In genomic region chr5:33228428-33228827, GRCm38 (mm10) we compare ENCODE assay signal across 8 mouse cellular contexts. TPM values are rescaled to one million over a fixed set of nuclear protein-coding genes. Genes with fewer than 3 reads are reported as not detected.
DNase-seq lines count a peak whose midpoint lies in the region; ATAC-seq and TF ChIP-seq lines count a peak whose summit lies in the region.

No protein-coding gene starts in this region.

- ATAC-seq in midbrain, postnatal 0 days (ENCODE audit: low FRiP score): no peak
- ATAC-seq in embryonic facial prominence, embryonic 15.5 days (ENCODE audit: insufficient number of reproducible peaks, low FRiP score, low TSS enrichment, low read depth): peak; percentile 84
- ATAC-seq in heart, postnatal 0 days (ENCODE audit: insufficient read depth, low read depth): peak; percentile 62
- ATAC-seq in midbrain, embryonic 15.5 days (replicated peaks): no peak

- H3K4me1 ChIP-seq in midbrain, postnatal 0 days (ENCODE audit: insufficient read depth, low read length): no peaks in the 10 kb centered on the region
- no peaks in the 10 kb centered on the region for H3K4me1 ChIP-seq in midbrain, embryonic 10.5 days
- peaks cover 22% of the 10 kb centered on the region for H3K4me1 ChIP-seq in embryonic facial prominence, embryonic 15.5 days
- peaks cover 12% of the 10 kb centered on the region; the same call in 1 of the 2 replicates for H3K4me1 ChIP-seq in heart, postnatal 0 days (ENCODE audit: control insufficient read depth, insufficient read depth)
- no peaks in the 10 kb centered on the region for H3K4me1 ChIP-seq in midbrain, embryonic 15.5 days

- H3K4me2 ChIP-seq in midbrain, postnatal 0 days (ENCODE audit: low read depth, low read length, poor library complexity, severe bottlenecking): no peak overlapping the region
- H3K4me2 ChIP-seq in embryonic facial prominence, embryonic 15.5 days (replicated peaks): no peak overlapping the region
- no peak overlapping the region for H3K4me2 ChIP-seq in heart, postnatal 0 days (ENCODE audit: low read depth, low read length)
- H3K4me2 ChIP-seq in midbrain, embryonic 15.5 days: no peak overlapping the region

- H3K9ac ChIP-seq in midbrain, postnatal 0 days (replicated peaks; ENCODE audit: low read length, poor library complexity, severe bottlenecking): no peak overlapping the region
- H3K9ac ChIP-seq in embryonic facial prominence, embryonic 15.5 days: no peak overlapping the region
- no peak overlapping the region for H3K9ac ChIP-seq in heart, postnatal 0 days (replicated peaks; ENCODE audit: low read depth, low read length)
- H3K9ac ChIP-seq in midbrain, embryonic 15.5 days: no peak overlapping the region

- H3K36me3 ChIP-seq in midbrain, postnatal 0 days (ENCODE audit: insufficient read depth, low read length): no peaks in the 10 kb centered on the region
- H3K36me3 ChIP-seq in midbrain, embryonic 10.5 days: no peaks in the 10 kb centered on the region
- H3K36me3 ChIP-seq in embryonic facial prominence, embryonic 15.5 days: no peaks in the 10 kb centered on the region
- no peaks in the 10 kb centered on the region for H3K36me3 ChIP-seq in heart, postnatal 0 days (replicated peaks; ENCODE audit: control insufficient read depth, insufficient read depth, low read length)
- no peaks in the 10 kb centered on the region for H3K36me3 ChIP-seq in midbrain, embryonic 15.5 days (replicated peaks)

- peak; percentile 17 for DNase-seq in midbrain, postnatal 0 days (ENCODE audit: low spot score)
- no peak for DNase-seq in midbrain, embryonic 10.5 days (ENCODE audit: low spot score)
- no peak for DNase-seq in heart, postnatal 0 days (ENCODE audit: low spot score)
- DNase-seq in left cerebral cortex, postnatal 4 days: peak; percentile 60
- DNase-seq in telencephalon, adult 2 months (ENCODE audit: low read depth, low spot score): peak; percentile 12
- DNase-seq in embryo, embryonic 11 days: no peak

- H3K4me3 ChIP-seq in midbrain, postnatal 0 days (ENCODE audit: low read depth, low read length): no peak overlapping the region
- H3K4me3 ChIP-seq in midbrain, embryonic 10.5 days: no peak overlapping the region
- no peak overlapping the region for H3K4me3 ChIP-seq in embryonic facial prominence, embryonic 15.5 days (replicated peaks)
- H3K4me3 ChIP-seq in heart, postnatal 0 days (ENCODE audit: low read depth, low read length): no peak overlapping the region
- no peak overlapping the region for H3K4me3 ChIP-seq in midbrain, embryonic 15.5 days

- WGBS in midbrain, postnatal 0 days: 51% methylated on average over 5 of the region's 5 CpGs
- 62% methylated on average over 5 of the region's 5 CpGs for WGBS in midbrain, embryonic 10.5 days
- WGBS in embryonic facial prominence, embryonic 15.5 days: 40% methylated on average over 5 of the region's 5 CpGs
- 46% methylated on average over 5 of the region's 5 CpGs for WGBS in heart, postnatal 0 days
- whole genome bisulfite sequencing in midbrain, embryonic 15.5 days: 59% methylated on average over 5 of the region's 5 CpGs

- H3K27me3 ChIP-seq in midbrain, postnatal 0 days (ENCODE audit: insufficient read depth, low read length): no peaks in the 10 kb centered on the region
- H3K27me3 ChIP-seq in midbrain, embryonic 10.5 days (ENCODE audit: low read depth, poor library complexity, severe bottlenecking): no peaks in the 10 kb centered on the region
- no peaks in the 10 kb centered on the region for H3K27me3 ChIP-seq in embryonic facial prominence, embryonic 15.5 days
- H3K27me3 ChIP-seq in heart, postnatal 0 days (ENCODE audit: control insufficient read depth, insufficient read depth, low read length): no peaks in the 10 kb centered on the region
- no peaks in the 10 kb centered on the region for H3K27me3 ChIP-seq in midbrain, embryonic 15.5 days (replicated peaks)

- no peaks in the 10 kb centered on the region for H3K9me3 ChIP-seq in midbrain, postnatal 0 days (ENCODE audit: low read length)
- H3K9me3 ChIP-seq in midbrain, embryonic 10.5 days (replicated peaks): no peaks in the 10 kb centered on the region
- H3K9me3 ChIP-seq in embryonic facial prominence, embryonic 15.5 days (replicated peaks): no peaks in the 10 kb centered on the region
- H3K9me3 ChIP-seq in heart, postnatal 0 days (replicated peaks; ENCODE audit: control insufficient read depth, low read length): no peaks in the 10 kb centered on the region
- H3K9me3 ChIP-seq in midbrain, embryonic 15.5 days: no peaks in the 10 kb centered on the region

- H3K27ac ChIP-seq in midbrain, postnatal 0 days (ENCODE audit: low read depth, low read length): no peak overlapping the region
- H3K27ac ChIP-seq in midbrain, embryonic 10.5 days (replicated peaks): no peak overlapping the region
- peak overlapping the region; percentile 66 for H3K27ac ChIP-seq in embryonic facial prominence, embryonic 15.5 days (replicated peaks)
- H3K27ac ChIP-seq in heart, postnatal 0 days (ENCODE audit: low read depth): peak overlapping the region; percentile 68
- no peak overlapping the region for H3K27ac ChIP-seq in midbrain, embryonic 15.5 days

- TF ChIP-seq CTCF in midbrain, postnatal 0 days (IDR thresholded peaks at IDR 0.05): no peak
- no peak for TF ChIP-seq CTCF in heart, postnatal 0 days (IDR thresholded peaks at IDR 0.05; ENCODE audit: low read depth)

- no peak for TF ChIP-seq EP300 in heart, postnatal 0 days (IDR thresholded peaks at IDR 0.05; ENCODE audit: low read depth)

- intact Hi-C loops in left cerebral cortex, postnatal 4 days (cut with DNase I): no loop called here

RNA-seq across cellular contexts. Expression of gene Spon2, which starts 10.2 kb away (rescaled TPM):
- total RNA-seq in midbrain, postnatal 0 days (2014; rRNA removed): 4.4 and 5.1 TPM in 2 replicates
- 2.3 and 2.7 TPM in 2 replicates for polyA plus RNA-seq in midbrain, postnatal 0 days (2015; fragmentation: Nextera tagmentation; extraction: Ambion mirVana)
- polyA plus RNA-seq in midbrain, embryonic 10.5 days (2016; fragmentation: Nextera tagmentation; extraction: Ambion mirVana): 3.4 and 3.5 TPM in 2 replicates
- polyA plus RNA-seq in embryonic facial prominence, embryonic 15.5 days (2015; fragmentation: Nextera tagmentation; extraction: Ambion mirVana): 13.7 and 16.6 TPM in 2 replicates
- total RNA-seq in heart, postnatal 0 days (2014; rRNA removed; ENCODE audit: low replicate concordance): 56.9 and 58.1 TPM in 2 replicates
- polyA plus RNA-seq in heart, postnatal 0 days (2015; fragmentation: Nextera tagmentation; extraction: Ambion mirVana): 42.5 and 47.2 TPM in 2 replicates
- total RNA-seq in left cerebral cortex, postnatal 4 days (2021): 1 to 10 TPM; 2.4 to 2.7 TPM
- polyA plus RNA-seq in midbrain, embryonic 15.5 days (2015; fragmentation: Nextera tagmentation; extraction: Ambion mirVana): 4.1 and 5.2 TPM in 2 replicates

RNA-seq across cellular contexts. Expression of gene Ctbp1, which starts 46.4 kb away (rescaled TPM):
- total RNA-seq in midbrain, postnatal 0 days (2014; rRNA removed): 415 and 418 TPM in 2 replicates
- polyA plus RNA-seq in midbrain, postnatal 0 days (2015; fragmentation: Nextera tagmentation; extraction: Ambion mirVana): 364 and 377 TPM in 2 replicates
- 484 and 530 TPM in 2 replicates for polyA plus RNA-seq in midbrain, embryonic 10.5 days (2016; fragmentation: Nextera tagmentation; extraction: Ambion mirVana)
- 312 and 319 TPM in 2 replicates for polyA plus RNA-seq in embryonic facial prominence, embryonic 15.5 days (2015; fragmentation: Nextera tagmentation; extraction: Ambion mirVana)
- 295 and 352 TPM in 2 replicates for total RNA-seq in heart, postnatal 0 days (2014; rRNA removed; ENCODE audit: low replicate concordance)
- polyA plus RNA-seq in heart, postnatal 0 days (2015; fragmentation: Nextera tagmentation; extraction: Ambion mirVana): 156 and 165 TPM in 2 replicates
- total RNA-seq in left cerebral cortex, postnatal 4 days (2021): 100 to 1,000 TPM; 311 TPM
- 545 and 591 TPM in 2 replicates for polyA plus RNA-seq in midbrain, embryonic 15.5 days (2015; fragmentation: Nextera tagmentation; extraction: Ambion mirVana)

Comparison
In these comparisons a context has a peak if more than half of its experiments do, and no peak if none do; other contexts are left out.
1. DNase-seq: peak in midbrain, postnatal 0 days (single experiment), left cerebral cortex, postnatal 4 days (single experiment) and telencephalon, adult 2 months (single experiment); none in midbrain, embryonic 10.5 days (single experiment), heart, postnatal 0 days (single experiment) and embryo, embryonic 11 days (single experiment).
2. ATAC-seq: peak in embryonic facial prominence, embryonic 15.5 days (single experiment) and heart, postnatal 0 days (single experiment); none in midbrain, postnatal 0 days (single experiment) and midbrain, embryonic 15.5 days (single experiment).
3. H3K27ac ChIP-seq: peak in embryonic facial prominence, embryonic 15.5 days (single experiment) and heart, postnatal 0 days (single experiment); none in midbrain, postnatal 0 days (single experiment), midbrain, embryonic 10.5 days (single experiment) and midbrain, embryonic 15.5 days (single experiment).